ENCODE assay signal across 26 mouse cellular contexts in the genomic region with DNA sequence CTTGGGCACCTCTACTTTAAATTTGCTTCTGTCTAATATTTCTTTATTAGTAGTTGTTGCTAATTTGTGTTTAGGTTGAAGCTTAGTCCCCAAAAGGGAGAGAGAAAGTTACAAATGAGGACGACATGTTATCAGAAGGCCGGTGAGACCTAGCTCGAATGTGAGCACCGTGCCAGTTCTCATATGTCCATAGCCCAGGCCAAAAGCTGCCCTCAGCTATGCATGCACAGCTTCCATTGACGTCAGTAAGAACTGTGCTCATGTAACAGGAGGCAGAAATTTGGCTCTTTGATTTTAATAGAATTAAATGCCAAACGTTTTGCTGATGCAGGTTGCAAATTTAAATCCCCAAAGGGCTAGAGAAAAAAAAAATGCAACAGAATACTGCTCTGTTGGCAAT. TPM values are rescaled to one million over a fixed set of nuclear protein-coding genes. Genes with fewer than 3 reads are reported as not detected.
"Had no signal": no experiment of that assay in that cellular context is flagged by ENCODE, and none has a peak within 500 bp of the region (broad histone marks: within the 10 kb centered on the region; RNA-seq: fewer than 3 reads in every experiment).

No protein-coding gene starts in this region.

- H3K4me1 ChIP-seq: limb, embryonic 10.5 days; limb, embryonic 13.5 days; liver, embryonic 12.5 days; liver, embryonic 15.5 days; lung, embryonic 15.5 days; neural tube, embryonic 12.5 days; neural tube, embryonic 15.5 days; stomach, embryonic 15.5 days had no signal

- H3K36me3 ChIP-seq: limb, embryonic 10.5 days; limb, embryonic 13.5 days; liver, embryonic 12.5 days; liver, embryonic 15.5 days; lung, embryonic 15.5 days; neural tube, embryonic 12.5 days; neural tube, embryonic 15.5 days; stomach, embryonic 15.5 days had no signal

- H3K9me3 ChIP-seq: limb, embryonic 10.5 days; limb, embryonic 13.5 days; liver, embryonic 12.5 days; liver, embryonic 15.5 days; lung, embryonic 15.5 days; neural tube, embryonic 12.5 days; neural tube, embryonic 15.5 days; stomach, embryonic 15.5 days had no signal

- H3K27me3 ChIP-seq: limb, embryonic 13.5 days; liver, embryonic 12.5 days; liver, embryonic 15.5 days; lung, embryonic 15.5 days; neural tube, embryonic 12.5 days; neural tube, embryonic 15.5 days; stomach, embryonic 15.5 days had no signal

- H3K4me3 ChIP-seq: layer of hippocampus, adult 2 months; limb, embryonic 10.5 days; limb, embryonic 13.5 days; liver, embryonic 12.5 days; liver, embryonic 15.5 days; lung, embryonic 15.5 days; neural tube, embryonic 12.5 days; neural tube, embryonic 15.5 days; stomach, embryonic 15.5 days had no signal

- ATAC-seq: liver, embryonic 12.5 days had no signal

- DNase-seq: kidney, postnatal 25 days; layer of hippocampus, adult 9-11 months; liver; lung, adult 18-20 months; lung, postnatal 10 days; lung, postnatal 36 days; midbrain, embryonic 14.5 days; right cerebral cortex, adult 18-20 months; right cerebral cortex, postnatal 14 days; right cerebral cortex, postnatal 4 days; spleen, adult 18-20 months; thymus, adult 18-20 months; thymus, postnatal 36 days had no signal

- H3K4me2 ChIP-seq: limb, embryonic 13.5 days; liver, embryonic 12.5 days; liver, embryonic 15.5 days; lung, embryonic 15.5 days; midbrain, embryonic 11.5 days; neural tube, embryonic 12.5 days; neural tube, embryonic 15.5 days; stomach, embryonic 15.5 days had no signal

- H3K9ac ChIP-seq: limb, embryonic 13.5 days; liver, embryonic 12.5 days; liver, embryonic 15.5 days; lung, embryonic 15.5 days; neural tube, embryonic 12.5 days; neural tube, embryonic 15.5 days; stomach, embryonic 15.5 days had no signal

- H3K27ac ChIP-seq: kidney, postnatal 0 days; layer of hippocampus, adult 2 months; limb, embryonic 10.5 days; limb, embryonic 13.5 days; liver, embryonic 12.5 days; liver, embryonic 15.5 days; lung, embryonic 15.5 days; neural tube, embryonic 12.5 days; neural tube, embryonic 15.5 days; stomach, embryonic 15.5 days had no signal

RNA-seq across cellular contexts. Expression of a gene that starts 56.1 kb away (rescaled TPM):
- total RNA-seq: megakaryocyte progenitor cell, adult 5-6 weeks; megakaryocyte-erythroid progenitor cell, adult 5-6 weeks had no signal
